Mouse (Mus musculus): Measurements from ENCODE around the gene Tmem18. TPM values are rescaled to one million over a fixed set of nuclear protein-coding genes. Genes with fewer than 3 reads are reported as not detected.

The Tmem18 gene
- polyA plus RNA-seq (2015; fragmentation: Nextera tagmentation; extraction: Ambion mirVana): 26.4 and 32.3 TPM in 2 replicates

DNA sequence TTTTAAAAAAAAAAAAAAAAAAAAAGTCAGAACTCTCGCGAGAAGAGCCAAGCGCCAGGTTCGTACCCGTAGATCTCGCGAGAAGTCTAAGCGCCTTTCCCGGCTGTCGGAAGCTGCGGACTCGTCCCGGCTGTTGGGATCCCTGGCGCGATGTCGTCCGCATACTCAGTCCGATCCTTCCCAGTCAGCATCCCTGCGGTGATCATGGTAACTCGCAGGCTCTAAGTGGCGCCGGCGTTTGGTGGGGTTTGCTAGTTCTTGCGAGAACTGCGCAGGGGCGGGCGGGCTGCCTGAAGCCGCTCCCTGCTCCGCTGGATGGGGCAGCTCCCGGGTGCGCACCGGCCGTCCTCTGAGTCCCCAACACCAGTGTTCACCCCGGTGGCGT, at the start of gene Tmem18:
Gene Tmem18 (plus strand): TSS at position 71 of the 385 bp plus-strand sequence.
- WGBS: under 1% methylated on average over 35 of the region's 35 CpGs
- Histone ChIP-seq H3K9ac (peak within 1 kb of the TSS; percentile 88), H3K4me3 (peak within 1 kb of the TSS; percentile 66), H3K9me3 (no peaks in the 10 kb centered on the region), H3K4me2 (peak within 1 kb of the TSS; percentile 85), H3K27ac (peak within 1 kb of the TSS; percentile 89), H3K36me3 (peaks cover 20% of the 10 kb centered on the region), H3K4me1 (peaks cover 11% of the 10 kb centered on the region), H3K27me3 (no peaks in the 10 kb centered on the region)
- ATAC-seq (ENCODE audit: insufficient number of reproducible peaks, insufficient read depth, low FRiP score, low TSS enrichment, low read depth): peak; percentile 83

DNA sequence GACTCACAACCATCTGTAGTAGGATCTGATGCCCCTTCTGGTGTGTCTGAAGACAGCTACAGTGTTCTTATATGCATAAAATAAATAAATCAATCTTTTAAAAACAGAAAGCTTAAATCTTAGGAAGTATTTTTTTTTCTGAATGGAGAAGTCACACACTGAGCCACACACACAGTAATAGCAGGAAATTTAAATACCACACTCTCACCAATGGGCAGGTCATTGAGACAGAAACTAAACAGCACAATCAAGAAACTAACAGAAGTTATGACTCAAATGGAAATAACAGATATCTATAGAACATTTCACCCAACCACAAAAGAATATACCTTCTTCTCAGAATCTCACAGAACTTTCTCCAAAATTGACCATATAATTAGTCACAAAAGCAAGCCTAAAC, 26.9 kb upstream of the Tmem18 start:
- Histone ChIP-seq H3K4me3 (no peak overlapping the region), H3K9ac (no peak overlapping the region)

DNA sequence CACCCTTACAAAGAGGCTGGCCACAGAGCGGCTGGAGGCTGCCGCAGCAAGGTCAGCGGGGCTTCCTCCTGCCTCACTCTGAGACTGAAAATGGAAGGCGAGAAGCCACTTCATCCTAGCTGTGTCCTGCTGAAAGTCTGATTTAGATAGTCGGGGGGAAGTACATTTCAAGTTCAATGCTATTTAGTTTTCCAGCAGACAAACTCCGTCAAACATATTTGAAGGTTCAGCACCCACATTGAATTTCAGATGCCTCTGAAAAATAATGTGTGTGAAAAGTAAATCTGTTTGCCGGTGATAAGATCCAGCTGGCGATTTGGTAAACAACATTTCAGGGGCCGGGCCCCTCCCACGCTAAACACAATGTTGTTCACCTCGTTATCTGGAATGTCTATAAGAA, 22.8 kb upstream of the Tmem18 start:
- ATAC-seq (ENCODE audit: insufficient number of reproducible peaks, insufficient read depth, low FRiP score, low TSS enrichment, low read depth): no peak
- Histone ChIP-seq H3K27ac (no peak overlapping the region), H3K27me3 (no peaks in the 10 kb centered on the region), H3K9ac (no peak overlapping the region), H3K36me3 (no peaks in the 10 kb centered on the region), H3K4me2 (no peak overlapping the region), H3K4me3 (no peak overlapping the region), H3K4me1 (no peaks in the 10 kb centered on the region), H3K9me3 (no peaks in the 10 kb centered on the region)
- WGBS: 29% methylated on average over 11 of the region's 11 CpGs

More for the DNA sequence above, 26.9 kb upstream of the Tmem18 start:
- no peak for ATAC-seq (ENCODE audit: insufficient number of reproducible peaks, insufficient read depth, low FRiP score, low TSS enrichment, low read depth)
- H3K36me3 ChIP-seq: no peaks in the 10 kb centered on the region
- no peaks in the 10 kb centered on the region for H3K9me3 ChIP-seq
- H3K4me2 ChIP-seq: no peak overlapping the region
- no peaks in the 10 kb centered on the region for H3K4me1 ChIP-seq
- H3K27me3 ChIP-seq: no peaks in the 10 kb centered on the region
- no peak overlapping the region for H3K27ac ChIP-seq

DNA sequence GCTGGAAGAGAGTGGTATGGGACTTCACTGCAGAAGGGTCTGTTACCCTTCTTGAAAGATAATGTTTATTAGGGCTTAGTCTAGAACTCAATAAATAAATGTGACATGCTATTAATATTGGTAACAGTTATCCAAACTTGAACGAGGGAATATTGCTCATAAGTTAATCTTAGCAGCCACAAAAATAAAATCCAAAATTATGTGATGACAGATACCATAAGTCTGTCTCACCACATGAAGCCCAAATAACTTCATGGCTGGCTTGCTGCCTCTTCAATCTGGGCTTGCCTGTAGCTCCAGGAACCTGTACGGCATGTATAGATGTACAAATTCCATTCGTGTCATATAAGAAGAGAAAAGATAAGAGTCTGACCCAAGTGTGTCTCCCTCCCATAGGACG, 12.2 kb upstream of the Tmem18 start:
- 86% methylated on average over 4 of the region's 4 CpGs for WGBS

DNA sequence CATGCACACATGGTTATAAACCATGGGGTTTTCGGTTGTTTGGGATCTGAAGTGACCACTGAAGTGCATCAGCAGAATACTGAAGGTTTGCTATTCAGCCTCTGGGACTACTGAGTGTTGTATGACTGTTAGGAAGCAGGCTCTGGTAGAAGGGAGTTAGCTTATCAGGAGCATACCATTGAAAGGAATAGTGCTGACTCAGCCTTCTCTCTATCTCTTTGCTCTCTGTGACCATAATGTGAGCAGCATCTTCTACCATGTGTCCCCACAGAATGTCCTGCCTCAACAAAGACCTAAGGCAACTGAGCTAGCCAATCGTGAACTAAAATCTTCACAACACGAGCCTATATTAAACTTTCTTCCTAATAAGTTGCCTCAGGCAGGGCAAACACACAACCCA, 8.3 kb upstream of the Tmem18 start:
- H3K36me3 ChIP-seq: no peaks in the 10 kb centered on the region
- no peak for ATAC-seq (ENCODE audit: insufficient number of reproducible peaks, insufficient read depth, low FRiP score, low TSS enrichment, low read depth)
- H3K9ac ChIP-seq: no peak overlapping the region
- no peak overlapping the region for H3K4me3 ChIP-seq
- H3K27ac ChIP-seq: no peak overlapping the region
- WGBS: 65% methylated on average over 3 of the region's 3 CpGs
- no peak overlapping the region for H3K4me2 ChIP-seq
- H3K9me3 ChIP-seq: no peaks in the 10 kb centered on the region
- no peaks in the 10 kb centered on the region for H3K4me1 ChIP-seq
- H3K27me3 ChIP-seq: no peaks in the 10 kb centered on the region

More for the DNA sequence above, 12.2 kb upstream of the Tmem18 start:
- Histone ChIP-seq H3K4me3 (no peak overlapping the region), H3K27me3 (no peaks in the 10 kb centered on the region), H3K36me3 (no peaks in the 10 kb centered on the region), H3K9ac (no peak overlapping the region), H3K4me1 (no peaks in the 10 kb centered on the region), H3K4me2 (no peak overlapping the region), H3K27ac (no peak overlapping the region), H3K9me3 (no peaks in the 10 kb centered on the region)
- no peak for ATAC-seq (ENCODE audit: insufficient number of reproducible peaks, insufficient read depth, low FRiP score, low TSS enrichment, low read depth)

DNA sequence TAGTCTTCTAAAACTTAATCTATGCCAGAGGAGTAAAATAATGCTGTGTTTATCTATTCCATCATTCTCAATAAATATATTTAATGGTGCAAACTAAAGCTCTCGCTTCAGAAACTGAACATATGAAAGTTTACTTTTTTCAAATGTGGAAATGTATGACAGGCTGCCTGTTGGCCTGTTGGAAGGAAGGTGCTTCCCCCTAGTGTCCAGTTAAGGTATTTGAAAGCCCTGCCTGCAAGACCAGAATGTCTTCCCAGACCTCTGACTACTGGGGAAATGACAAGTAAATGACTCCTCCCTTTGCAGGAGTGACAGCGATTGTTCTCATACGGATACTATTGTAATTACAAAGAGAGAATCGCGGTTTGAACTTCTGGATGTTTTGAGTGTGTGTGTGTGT, 6.2 kb upstream of the Tmem18 start:
- H3K4me3 ChIP-seq: no peak overlapping the region
- H3K27me3 ChIP-seq: no peaks in the 10 kb centered on the region
- H3K4me1 ChIP-seq: no peaks in the 10 kb centered on the region
- no peak overlapping the region for H3K9ac ChIP-seq
- H3K36me3 ChIP-seq: no peaks in the 10 kb centered on the region
- 10% methylated on average over 5 of the region's 5 CpGs for WGBS
- H3K9me3 ChIP-seq: no peaks in the 10 kb centered on the region
- no peak overlapping the region for H3K4me2 ChIP-seq
- ATAC-seq (ENCODE audit: insufficient number of reproducible peaks, insufficient read depth, low FRiP score, low TSS enrichment, low read depth): no peak
- H3K27ac ChIP-seq: no peak overlapping the region

DNA sequence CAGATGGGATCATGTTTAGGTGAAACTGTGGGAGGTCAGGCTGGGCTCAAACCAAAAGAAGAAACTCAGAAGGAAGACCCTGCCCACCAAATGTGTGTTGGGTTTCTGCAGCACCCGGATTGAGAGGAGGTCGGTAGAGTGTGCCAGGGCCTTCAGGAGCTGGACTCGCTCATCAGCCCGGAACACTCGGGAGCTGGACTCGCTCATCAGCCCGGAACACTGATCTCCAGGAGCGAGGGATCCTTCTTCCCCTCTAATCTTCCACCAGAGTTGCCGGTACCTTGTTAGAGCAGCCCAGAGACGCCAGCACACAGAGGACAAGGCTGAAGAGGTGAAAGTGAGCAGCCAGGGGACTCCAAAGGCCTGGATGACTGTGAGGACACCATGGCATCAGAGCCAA, 2.9 kb upstream of the Tmem18 start:
- 84% methylated on average over 10 of the region's 10 CpGs for WGBS
- Histone ChIP-seq H3K4me1 (peaks cover 11% of the 10 kb centered on the region), H3K9ac (no peak overlapping the region), H3K36me3 (no peaks in the 10 kb centered on the region), H3K27me3 (no peaks in the 10 kb centered on the region), H3K9me3 (no peaks in the 10 kb centered on the region), H3K27ac (no peak overlapping the region), H3K4me3 (no peak overlapping the region), H3K4me2 (no peak overlapping the region)
- no peak for ATAC-seq (ENCODE audit: insufficient number of reproducible peaks, insufficient read depth, low FRiP score, low TSS enrichment, low read depth)

DNA sequence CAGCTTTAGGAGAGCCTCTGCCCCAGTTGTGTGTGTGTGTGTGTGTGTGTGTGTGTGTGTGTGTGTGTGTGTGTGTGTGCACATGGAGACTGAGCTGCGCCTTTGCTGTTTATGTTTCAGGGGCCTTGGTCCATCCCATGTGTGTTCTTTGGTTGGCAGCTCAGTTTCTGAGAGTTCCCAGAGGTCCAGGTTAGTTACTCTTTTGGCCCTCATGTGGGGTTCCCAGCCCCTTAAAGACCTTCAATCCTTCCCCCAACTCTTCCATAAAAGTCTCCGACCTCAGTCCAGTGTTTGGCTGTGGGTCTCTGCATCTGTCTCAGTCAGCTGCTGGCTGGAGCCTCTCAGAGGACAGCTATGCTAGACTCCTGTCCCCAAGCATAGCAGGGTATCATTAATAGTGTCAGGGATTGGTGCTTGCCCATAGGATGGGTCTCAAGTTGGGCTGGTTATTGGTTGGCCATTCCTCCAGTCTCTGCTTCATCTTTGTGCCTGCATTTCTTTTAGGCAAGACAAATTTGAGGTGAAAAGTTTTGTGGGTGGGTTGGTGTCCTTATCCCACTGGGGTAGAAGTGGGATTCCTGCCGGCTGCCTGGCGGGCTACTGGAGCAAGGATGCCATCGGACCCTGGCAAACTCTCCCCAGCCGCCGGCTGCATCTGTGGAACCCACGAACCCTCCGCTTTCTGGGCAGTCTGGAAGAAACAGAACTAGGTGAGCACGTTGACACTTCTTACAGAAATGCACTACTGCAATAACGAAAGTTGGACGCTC, 455 bp upstream of the Tmem18 start:
- Histone ChIP-seq H3K36me3 (peaks cover 14% of the 10 kb centered on the region), H3K4me1 (peaks cover 11% of the 10 kb centered on the region), H3K9ac (peak overlapping the region; percentile 88), H3K9me3 (no peaks in the 10 kb centered on the region), H3K4me3 (peak overlapping the region; percentile 66), H3K4me2 (peak overlapping the region; percentile 85), H3K27ac (peak overlapping the region; percentile 89), H3K27me3 (no peaks in the 10 kb centered on the region)
- ATAC-seq (ENCODE audit: insufficient number of reproducible peaks, insufficient read depth, low FRiP score, low TSS enrichment, low read depth): no peak
- WGBS: 13% methylated on average over 12 of the region's 12 CpGs

DNA sequence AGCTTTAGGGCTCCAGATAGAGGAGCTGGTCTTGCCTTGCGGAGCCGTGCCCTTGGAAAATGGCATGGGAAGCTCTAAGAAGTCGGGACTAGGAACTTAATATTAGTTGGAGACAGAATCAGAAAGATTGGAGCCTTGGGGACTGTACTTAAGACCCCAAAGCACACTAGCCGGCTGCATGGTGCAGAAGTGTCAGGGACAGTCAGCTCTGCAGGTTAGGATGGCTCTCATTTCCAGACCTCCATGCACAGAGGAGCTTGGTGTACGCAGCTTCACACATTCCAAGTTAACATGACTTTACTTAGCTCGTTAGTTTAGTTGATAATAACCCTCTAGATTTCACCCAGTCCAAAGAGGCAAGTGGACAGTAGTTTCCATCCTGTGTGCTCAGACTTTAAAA, 637 bp downstream of the Tmem18 start:
- H3K27ac ChIP-seq: peak overlapping the region; percentile 89
- H3K27me3 ChIP-seq: no peaks in the 10 kb centered on the region
- WGBS: 11% methylated on average over 6 of the region's 6 CpGs
- peaks cover 22% of the 10 kb centered on the region for H3K36me3 ChIP-seq
- H3K9me3 ChIP-seq: no peaks in the 10 kb centered on the region
- H3K4me1 ChIP-seq: peaks cover 11% of the 10 kb centered on the region
- H3K4me3 ChIP-seq: peak overlapping the region; percentile 66
- 0 out of 2 replicates have a peak, but pooled peaks have one; percentile 11 for ATAC-seq (ENCODE audit: insufficient number of reproducible peaks, insufficient read depth, low FRiP score, low TSS enrichment, low read depth)
- peak overlapping the region; percentile 85 for H3K4me2 ChIP-seq
- H3K9ac ChIP-seq: peak overlapping the region; percentile 88

DNA sequence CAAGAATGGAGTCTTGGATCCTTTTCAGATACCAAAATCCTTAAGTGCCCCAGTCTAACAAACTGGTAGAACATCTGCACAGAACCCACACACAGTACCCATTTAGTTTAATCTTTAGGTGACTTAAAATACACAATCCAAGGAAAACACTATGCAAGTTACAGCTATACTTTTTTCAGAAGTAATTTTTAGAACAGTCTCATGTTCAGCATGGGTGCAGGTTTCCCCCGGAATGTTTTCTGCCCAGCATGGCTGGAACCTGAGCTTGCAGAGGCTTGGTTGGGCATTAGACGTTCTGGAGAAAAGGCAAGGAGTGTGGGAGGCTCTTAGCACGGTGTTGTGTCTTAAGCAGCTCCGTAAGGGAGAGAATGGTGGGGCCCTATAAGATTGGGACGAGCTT, 7.6 kb downstream of the Tmem18 start:
- H3K36me3 ChIP-seq: peaks cover 32% of the 10 kb centered on the region
- no peak overlapping the region for H3K9ac ChIP-seq
- no peaks in the 10 kb centered on the region for H3K4me1 ChIP-seq
- H3K9me3 ChIP-seq: no peaks in the 10 kb centered on the region
- H3K4me2 ChIP-seq: no peak overlapping the region
- no peak overlapping the region for H3K4me3 ChIP-seq
- no peak overlapping the region for H3K27ac ChIP-seq
- ATAC-seq (ENCODE audit: insufficient number of reproducible peaks, insufficient read depth, low FRiP score, low TSS enrichment, low read depth): no peak
- WGBS: 84% methylated on average over 5 of the region's 5 CpGs
- no peaks in the 10 kb centered on the region for H3K27me3 ChIP-seq

DNA sequence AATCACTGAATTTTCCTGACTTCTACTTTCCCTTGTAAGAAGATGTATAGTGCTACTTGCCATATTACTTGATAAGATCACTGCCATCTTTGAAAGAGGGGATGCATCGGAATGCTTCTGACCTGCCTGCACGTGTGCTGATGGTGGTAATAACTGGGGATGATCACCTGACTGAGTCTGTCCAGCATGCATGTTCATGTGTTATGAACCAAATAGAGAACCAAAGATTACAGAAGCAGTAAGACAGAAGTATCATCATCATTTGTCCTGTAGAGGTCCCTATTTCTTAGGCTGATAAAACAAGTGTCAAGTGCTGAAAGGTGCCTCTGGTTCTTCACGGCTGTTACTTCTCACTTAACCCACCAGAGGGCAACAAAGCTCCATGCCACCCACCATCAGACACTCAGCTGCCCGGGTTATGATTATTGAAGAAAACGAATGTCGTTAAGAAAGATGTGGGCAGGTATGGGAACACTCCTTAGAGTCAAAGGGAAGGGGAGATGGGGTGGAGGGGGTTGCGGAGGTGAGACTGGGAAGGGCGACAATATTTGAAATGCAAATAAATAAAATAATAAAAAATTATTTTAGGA, 12.7 kb downstream of the Tmem18 start:
- Histone ChIP-seq H3K4me1 (no peaks in the 10 kb centered on the region), H3K36me3 (0 out of 2 replicates have a peak, but pooled peaks cover 2% of the 10 kb centered on the region), H3K9me3 (no peaks in the 10 kb centered on the region), H3K27ac (no peak overlapping the region), H3K4me2 (no peak overlapping the region), H3K4me3 (no peak overlapping the region), H3K27me3 (no peaks in the 10 kb centered on the region), H3K9ac (no peak overlapping the region)
- no peak for ATAC-seq (ENCODE audit: insufficient number of reproducible peaks, insufficient read depth, low FRiP score, low TSS enrichment, low read depth)
- WGBS: 38% methylated on average over 8 of the region's 8 CpGs

DNA sequence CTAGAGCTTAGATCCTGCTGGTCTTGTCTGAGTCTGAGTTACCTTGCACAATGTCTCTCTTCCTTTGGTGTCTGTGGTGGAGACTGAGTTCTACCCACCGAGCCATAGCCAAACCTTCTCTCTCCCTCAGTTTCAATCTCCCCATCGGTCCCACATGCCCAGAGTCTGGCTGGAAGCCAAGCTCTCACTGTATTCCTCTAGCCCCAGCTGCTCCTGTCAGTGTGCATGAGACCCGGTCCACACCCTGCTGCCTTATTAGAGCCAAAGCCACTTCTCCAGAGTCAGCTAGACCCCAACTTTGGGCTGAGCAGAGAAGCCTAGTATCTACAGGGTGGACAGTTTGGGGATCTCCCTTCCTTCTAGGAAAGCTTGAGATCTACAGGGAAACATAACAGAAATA, 14.7 kb downstream of the Tmem18 start:
- Histone ChIP-seq H3K9me3 (no peaks in the 10 kb centered on the region), H3K27me3 (no peaks in the 10 kb centered on the region), H3K27ac (no peak overlapping the region), H3K36me3 (no peaks in the 10 kb centered on the region), H3K4me2 (no peak overlapping the region), H3K4me1 (peaks cover 17% of the 10 kb centered on the region), H3K4me3 (no peak overlapping the region), H3K9ac (no peak overlapping the region)
- ATAC-seq (ENCODE audit: insufficient number of reproducible peaks, insufficient read depth, low FRiP score, low TSS enrichment, low read depth): no peak
- 52% methylated on average over 3 of the region's 3 CpGs for WGBS

Data from embryonic facial prominence, embryonic 13.5 days (tissue).